Mouse (Mus musculus): ENCODE data around the gene Npw. TPM values are rescaled to one million over a fixed set of nuclear protein-coding genes. Genes with fewer than 3 reads are reported as not detected.

Gene Npw
- total RNA-seq (2014; rRNA removed) (not detected in 2 replicates), polyA plus RNA-seq (2015; fragmentation: Nextera tagmentation; extraction: Ambion mirVana) (0.64 and 0.96 TPM in 2 replicates)

GRCm38 (mm10) chr17:24658017-24658758, at the start of gene Npw:
Npw (minus strand) TSS chr17:24658457.
- ATAC-seq (peak; percentile 51), DNase-seq (no peak)
- Histone ChIP-seq H3K9ac (no peak within 1 kb of the TSS), H3K9me3 (ENCODE audit: low read length) (no peaks in the 10 kb centered on the region), H3K4me2 (ENCODE audit: low read depth) (peak within 1 kb of the TSS; percentile 46), H3K4me3 (ENCODE audit: low read depth, low read length) (peak within 1 kb of the TSS; percentile 26), H3K4me1 (ENCODE audit: insufficient read depth) (peaks cover 6% of the 10 kb centered on the region; the same call in 1 of the 2 replicates), H3K27ac (ENCODE audit: low read depth, low read length) (no peak within 1 kb of the TSS), H3K27me3 (ENCODE audit: insufficient read depth, low read length) (peaks cover 29% of the 10 kb centered on the region), H3K36me3 (ENCODE audit: insufficient read depth) (no peaks in the 10 kb centered on the region)
- WGBS: 5% methylated on average over 47 of the region's 47 CpGs
- no peak for TF ChIP-seq CTCF (IDR thresholded peaks at IDR 0.05; ENCODE audit: low read depth)

- H3K9ac ChIP-seq: peak overlapping the region; percentile 62
- ATAC-seq (peak; percentile 62; the same call in 1 of the 2 replicates), DNase-seq (no peak)
- 5% methylated on average over 24 of the region's 24 CpGs for WGBS
- peak overlapping the region; percentile 62 for H3K4me2 ChIP-seq (ENCODE audit: low read depth)
- H3K4me1 ChIP-seq (ENCODE audit: insufficient read depth): peaks cover 3% of the 10 kb centered on the region; the same call in 1 of the 2 replicates
- H3K4me3 ChIP-seq (ENCODE audit: low read depth, low read length): peak overlapping the region; percentile 58
- H3K27ac ChIP-seq (ENCODE audit: low read depth, low read length): peak overlapping the region; percentile 67; the same call in 1 of the 2 replicates
- H3K36me3 ChIP-seq (ENCODE audit: insufficient read depth): peaks cover 20% of the 10 kb centered on the region
- no peaks in the 10 kb centered on the region for H3K9me3 ChIP-seq (ENCODE audit: low read length)
- no peaks in the 10 kb centered on the region for H3K27me3 ChIP-seq (ENCODE audit: insufficient read depth, low read length)
- no peak for TF ChIP-seq CTCF (IDR thresholded peaks at IDR 0.05; ENCODE audit: low read depth)
Measured at GRCm38 (mm10) chr17:24707801-24708425, 49.7 kb upstream of the Npw start.

- ATAC-seq (peak; percentile 97), DNase-seq (peak; percentile 98)
- Histone ChIP-seq H3K27me3 (ENCODE audit: insufficient read depth, low read length) (no peaks in the 10 kb centered on the region), H3K27ac (ENCODE audit: low read depth, low read length) (peak within 1 kb of the TSS; percentile 67), H3K9me3 (ENCODE audit: low read length) (no peaks in the 10 kb centered on the region), H3K4me3 (ENCODE audit: low read depth, low read length) (peak within 1 kb of the TSS; percentile 58), H3K9ac (peak within 1 kb of the TSS; percentile 62), H3K4me1 (ENCODE audit: insufficient read depth) (peaks cover 3% of the 10 kb centered on the region; the same call in 1 of the 2 replicates), H3K36me3 (ENCODE audit: insufficient read depth) (peaks cover 27% of the 10 kb centered on the region), H3K4me2 (ENCODE audit: low read depth) (peak within 1 kb of the TSS; percentile 62)
- 4% methylated on average over 32 of the region's 32 CpGs for WGBS
- no peak for TF ChIP-seq CTCF (IDR thresholded peaks at IDR 0.05; ENCODE audit: low read depth)
Measured at GRCm38 (mm10) chr17:24706982-24707800, 48.9 kb upstream of the Npw start, which contains the start of gene Tbl3. Tbl3 (minus strand) TSS chr17:24707660.

GRCm38 (mm10) chr17:24705821-24706220, 47.6 kb upstream of the Npw start:
- H3K36me3 ChIP-seq (ENCODE audit: insufficient read depth): peaks cover 40% of the 10 kb centered on the region
- no peaks in the 10 kb centered on the region for H3K27me3 ChIP-seq (ENCODE audit: insufficient read depth, low read length)
- peaks cover 3% of the 10 kb centered on the region; the same call in 1 of the 2 replicates for H3K4me1 ChIP-seq (ENCODE audit: insufficient read depth)
- DNase-seq: no peak
- H3K9me3 ChIP-seq (ENCODE audit: low read length): no peaks in the 10 kb centered on the region
- no peak overlapping the region for H3K9ac ChIP-seq
- H3K4me3 ChIP-seq (ENCODE audit: low read depth, low read length): no peak overlapping the region
- no peak overlapping the region for H3K4me2 ChIP-seq (ENCODE audit: low read depth)
- TF ChIP-seq CTCF (IDR thresholded peaks at IDR 0.05; ENCODE audit: low read depth): no peak
- no peak overlapping the region for H3K27ac ChIP-seq (ENCODE audit: low read depth, low read length)
- ATAC-seq: no peak
- 95% methylated on average over 3 of the region's 3 CpGs for WGBS

GRCm38 (mm10) chr17:24701251-24701650, 43.0 kb upstream of the Npw start:
- H3K27ac ChIP-seq (ENCODE audit: low read depth, low read length): no peak overlapping the region
- no peak overlapping the region for H3K4me3 ChIP-seq (ENCODE audit: low read depth, low read length)
- H3K9ac ChIP-seq: no peak overlapping the region
- no peaks in the 10 kb centered on the region for H3K9me3 ChIP-seq (ENCODE audit: low read length)
- ATAC-seq: no peak
- WGBS: 92% methylated on average over 9 of the region's 9 CpGs
- no peak for DNase-seq
- TF ChIP-seq CTCF (IDR thresholded peaks at IDR 0.05; ENCODE audit: low read depth): no peak
- H3K27me3 ChIP-seq (ENCODE audit: insufficient read depth, low read length): no peaks in the 10 kb centered on the region
- H3K36me3 ChIP-seq (ENCODE audit: insufficient read depth): peaks cover 56% of the 10 kb centered on the region
- no peak overlapping the region for H3K4me2 ChIP-seq (ENCODE audit: low read depth)
- peaks cover 6% of the 10 kb centered on the region; the same call in 1 of the 2 replicates for H3K4me1 ChIP-seq (ENCODE audit: insufficient read depth)

- ATAC-seq (no peak), DNase-seq (no peak)
- no peak overlapping the region for H3K4me2 ChIP-seq (ENCODE audit: low read depth)
- no peak overlapping the region for H3K4me3 ChIP-seq (ENCODE audit: low read depth, low read length)
- 87% methylated on average over 2 of the region's 2 CpGs for WGBS
- no peak overlapping the region for H3K9ac ChIP-seq
- peaks cover 11% of the 10 kb centered on the region; the same call in 1 of the 2 replicates for H3K4me1 ChIP-seq (ENCODE audit: insufficient read depth)
- H3K27ac ChIP-seq (ENCODE audit: low read depth, low read length): no peak overlapping the region
- H3K27me3 ChIP-seq (ENCODE audit: insufficient read depth, low read length): no peaks in the 10 kb centered on the region
- peaks cover 48% of the 10 kb centered on the region for H3K36me3 ChIP-seq (ENCODE audit: insufficient read depth)
- no peak for TF ChIP-seq CTCF (IDR thresholded peaks at IDR 0.05; ENCODE audit: low read depth)
- H3K9me3 ChIP-seq (ENCODE audit: low read length): no peaks in the 10 kb centered on the region
Measured at GRCm38 (mm10) chr17:24699473-24699872, 41.2 kb upstream of the Npw start.

All from forebrain, postnatal 0 days (tissue).